Mouse (Mus musculus) CH12.LX (cell line): ENCODE results near the gene Olfr1393. TPM values are rescaled to one million over a fixed set of nuclear protein-coding genes. Genes with fewer than 3 reads are reported as not detected.

ENCODE experiments used
- DNase-seq: peaks from one replicate; pipeline ENCODE4 v3.0.0-alpha.2; 2013; ENCODE audit errors: extremely low read depth
- H3K27ac ChIP-seq: 2 replicates; pipeline ENCODE4 v1.5.1; 2012; ENCODE audit warnings: low read depth, mild to moderate bottlenecking, control low read depth, moderate library complexity; ENCODE audit not compliant: insufficient read depth
- H3K27me3 ChIP-seq: replicated peaks from 2 replicates; pipeline ENCODE3; 2012; ENCODE audit warnings: inconsistent platforms
- H3K36me3 ChIP-seq, 2 experiments: replicated peaks in 1 of 2; 2 replicates each; pipeline versions ENCODE3 to v1.6.1; 2012; ENCODE audit warnings: inconsistent platforms in 1 of 2, low read length in 1 of 2, mild to moderate bottlenecking in 1 of 2, mixed read lengths in 1 of 2, moderate library complexity in 1 of 2; ENCODE audit not compliant: control insufficient read depth in 1 of 2, insufficient read depth in 1 of 2
- H3K4me1 ChIP-seq, 2 experiments: 2 replicates each; pipeline ENCODE4 v1.6.1; 2012; ENCODE audit warnings: inconsistent platforms in 1 of 2, moderate library complexity in 1 of 2; ENCODE audit not compliant: insufficient read depth in 2 of 2, control insufficient read depth in 1 of 2
- H3K4me2 ChIP-seq: 2 replicates; pipeline ENCODE4 v1.6.1; 2012; ENCODE audit warnings: low read depth, mild to moderate bottlenecking, control low read depth; ENCODE audit not compliant: poor library complexity, insufficient read depth, severe bottlenecking
- H3K4me3 ChIP-seq, 3 experiments: fragments of 150-350 bp in 1 of 3; sonication (generic) in 1 of 3; replicated peaks in 1 of 3; 2 replicates each; pipeline versions ENCODE3 to v1.5.1; 2011 to 2012; ENCODE audit warnings: low read depth in 2 of 3, low read length in 2 of 3, mild to moderate bottlenecking in 2 of 3, moderate library complexity in 2 of 3, control low read depth in 1 of 3, improper control_type of control experiment in 1 of 3, inconsistent platforms in 1 of 3, mixed read lengths in 1 of 3; ENCODE audit not compliant: poor library complexity in 1 of 3
- H3K79me2 ChIP-seq: replicated peaks from 2 replicates; pipeline ENCODE4 v1.6.1; 2012; ENCODE audit warnings: mild to moderate bottlenecking, moderate library complexity; ENCODE audit not compliant: control insufficient read depth, poor library complexity, insufficient read depth, severe bottlenecking; ENCODE audit errors: extremely low read depth
- H3K9ac ChIP-seq: 2 replicates; pipeline ENCODE4 v1.6.1; 2012; ENCODE audit warnings: low read depth, mild to moderate bottlenecking, control low read depth, moderate library complexity; ENCODE audit not compliant: insufficient read depth
- H3K9me3 ChIP-seq: replicated peaks from 2 replicates; pipeline ENCODE3; 2012; ENCODE audit warnings: low read length, inconsistent platforms, mixed read lengths
- BHLHE40 ChIP-seq: IDR thresholded peaks from 2 replicates; pipeline ENCODE4 v1.6.1; 2011; ENCODE audit warnings: mild to moderate bottlenecking, low read depth, low read length, improper control_type of control experiment
- CHD1 ChIP-seq: IDR thresholded peaks from 2 replicates; pipeline ENCODE4 v1.6.1; 2012; ENCODE audit warnings: low read depth, low read length, improper control_type of control experiment, inconsistent platforms
- CHD2 ChIP-seq: IDR thresholded peaks from 2 replicates; pipeline ENCODE4 v1.6.1; 2011; ENCODE audit warnings: low read length, improper control_type of control experiment
- CTCF ChIP-seq, 2 experiments: IDR thresholded peaks in 1 of 2; conservative IDR thresholded peaks in 1 of 2; 2 replicates each; pipeline ENCODE4 v1.5.1; 2011 to 2012; ENCODE audit warnings: low read depth in 2 of 2, low read length in 2 of 2, improper control_type of control experiment in 1 of 2, inconsistent platforms in 1 of 2, mild to moderate bottlenecking in 1 of 2, moderate library complexity in 1 of 2
- GABPA ChIP-seq: IDR thresholded peaks from 2 replicates; pipeline ENCODE4 v1.6.1; 2012; ENCODE audit warnings: low read depth, low read length, improper control_type of control experiment, inconsistent platforms; ENCODE audit not compliant: insufficient replicate concordance
- IRF4 ChIP-seq: IDR thresholded peaks from 2 replicates; pipeline ENCODE4 v1.6.1; 2014; ENCODE audit warnings: low read depth, mild to moderate bottlenecking, inconsistent platforms, low read length, improper control_type of control experiment
- JUND ChIP-seq: conservative IDR thresholded peaks from 2 replicates; pipeline ENCODE4 v1.6.1; 2011; ENCODE audit warnings: low read depth, low read length, improper control_type of control experiment
- MAFK ChIP-seq: IDR thresholded peaks from 2 replicates; pipeline ENCODE4 v1.6.1; 2011; ENCODE audit warnings: low read length, improper control_type of control experiment; ENCODE audit not compliant: insufficient replicate concordance
- MXI1 ChIP-seq: IDR thresholded peaks from 2 replicates; pipeline ENCODE4 v1.6.1; 2011; ENCODE audit warnings: mild to moderate bottlenecking, low read depth, low read length, improper control_type of control experiment
- MYC ChIP-seq: IDR thresholded peaks from 2 replicates; pipeline ENCODE4 v1.6.1; 2011; ENCODE audit warnings: low read depth, mild to moderate bottlenecking, improper control_type of control experiment, low read length
- NELFE ChIP-seq: IDR thresholded peaks from 2 replicates; pipeline ENCODE4 v1.6.1; 2011; ENCODE audit warnings: low read depth, low read length, improper control_type of control experiment
- NRF1 ChIP-seq: IDR thresholded peaks from 2 replicates; pipeline ENCODE4 v1.6.1; 2014; ENCODE audit warnings: low read depth, mild to moderate bottlenecking, inconsistent platforms, low read length, improper control_type of control experiment, moderate library complexity
- PAX5 ChIP-seq: IDR thresholded peaks from 2 replicates; pipeline ENCODE4 v1.6.1; 2012; ENCODE audit warnings: low read length, inconsistent platforms, mixed read lengths
- POLR2AphosphoS2 ChIP-seq: IDR thresholded peaks from 2 replicates; pipeline ENCODE4 v1.6.1; 2011; ENCODE audit warnings: low read depth, low read length, improper control_type of control experiment
- SIN3A ChIP-seq: IDR thresholded peaks from 2 replicates; pipeline ENCODE4 v1.6.1; 2012; ENCODE audit warnings: low read length, improper control_type of control experiment, inconsistent platforms
- TCF12 ChIP-seq: IDR thresholded peaks from 2 replicates; pipeline ENCODE4 v1.6.1; 2014; ENCODE audit warnings: low read depth, mild to moderate bottlenecking, inconsistent platforms, low read length, improper control_type of control experiment
- UBTF ChIP-seq: IDR thresholded peaks from 2 replicates; pipeline ENCODE4 v1.6.1; 2012; ENCODE audit warnings: low read depth, mild to moderate bottlenecking, inconsistent platforms, low read length, improper control_type of control experiment, moderate library complexity
- USF1 ChIP-seq: IDR thresholded peaks from 2 replicates; pipeline ENCODE4 v1.6.1; 2014; ENCODE audit warnings: low read depth, mild to moderate bottlenecking, inconsistent platforms, low read length, improper control_type of control experiment
- USF2 ChIP-seq: conservative IDR thresholded peaks from 2 replicates; pipeline ENCODE4 v1.6.1; 2011; ENCODE audit warnings: low read depth, low read length, improper control_type of control experiment
- ZMIZ1 ChIP-seq: IDR thresholded peaks from 2 replicates; pipeline ENCODE4 v1.6.1; 2012; ENCODE audit warnings: low read depth, mild to moderate bottlenecking, inconsistent platforms, low read length, improper control_type of control experiment
- ZNF384 ChIP-seq: IDR thresholded peaks from 2 replicates; pipeline ENCODE4 v1.6.1; 2012; ENCODE audit warnings: low read depth, low read length, improper control_type of control experiment, inconsistent platforms
- dilution Hi-C: fragments of 300-500 bp; cut with MboI; formaldehyde crosslinking; loops from 2 replicates; pipeline ENCODE4 v1.14.3; 2020; ENCODE audit warnings: low sequenced_read_pairs; ENCODE audit not compliant: extremely low pct_unique_long_range_greater_than_20kb, extremely low pct_ligation_motif_present
- in situ Hi-C: fragments of 300-500 bp; cut with MboI; formaldehyde crosslinking; loops from 3 replicates; pipeline ENCODE4 v1.14.3; 2019; ENCODE audit warnings: low sequenced_read_pairs, low pct_ligation_motif_present, low pct_unique_long_range_greater_than_20kb, mixed read lengths
- polyA plus RNA-seq: library from polyadenylated mRNA; unstranded; fragments of >175 nt; gene quantifications from 2 replicates; pipeline ENCODE4 v1.2.1, GENCODE M21; 2012; ENCODE audit warnings: low read depth; ENCODE audit not compliant: insufficient read length
- total RNA-seq, 2 experiments: library from RNA; depleted of rRNA; stranded (reverse); fragments of 300-350 nt in 1 of 2; fragments of >200 nt in 1 of 2; gene quantifications; 2 replicates each; pipeline ENCODE4 v1.2.3; 2012 to 2014

Gene Olfr1393
- total and polyA plus RNA-seq, 3 experiments, result 0.10 TPM; not detected in 2

DNA sequence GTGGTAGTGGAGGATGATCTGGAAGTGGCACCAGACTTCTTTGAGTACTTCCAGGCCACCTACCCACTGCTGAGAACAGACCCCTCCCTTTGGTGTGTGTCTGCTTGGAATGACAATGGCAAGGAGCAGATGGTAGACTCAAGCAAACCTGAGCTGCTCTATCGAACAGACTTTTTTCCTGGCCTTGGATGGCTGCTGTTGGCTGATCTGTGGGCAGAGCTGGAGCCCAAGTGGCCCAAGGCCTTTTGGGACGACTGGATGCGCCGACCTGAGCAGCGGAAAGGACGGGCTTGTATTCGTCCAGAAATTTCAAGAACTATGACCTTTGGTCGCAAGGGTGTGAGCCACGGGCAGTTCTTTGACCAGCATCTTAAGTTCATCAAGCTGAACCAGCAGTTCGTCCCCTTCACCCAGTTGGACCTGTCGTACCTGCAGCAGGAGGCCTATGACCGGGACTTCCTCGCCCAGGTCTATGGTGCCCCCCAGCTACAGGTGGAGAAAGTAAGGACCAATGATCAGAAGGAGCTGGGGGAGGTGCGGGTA, 16.7 kb upstream of the Olfr1393 start:
- Histone ChIP-seq H3K27me3 (no peaks in the 10 kb centered on the region), H3K9me3 (no peaks in the 10 kb centered on the region), H3K27ac (no peak overlapping the region), H3K79me2 (peaks cover 16% of the 10 kb centered on the region), H3K9ac (no peak overlapping the region), H3K4me2 (no peak overlapping the region), H3K36me3 (peaks cover 56 to 88% of the 10 kb centered on the region in 2 experiments), H3K4me3 (no peak overlapping the region)
- dilution Hi-C loops, result no loop called here
- TF ChIP-seq MAFK, result no peak
- no peak for TF ChIP-seq TCF12
- no peak for TF ChIP-seq SIN3A
- TF ChIP-seq USF1, result no peak
- TF ChIP-seq POLR2AphosphoS2, result no peak
- TF ChIP-seq IRF4, result no peak
- TF ChIP-seq PAX5, result no peak
- TF ChIP-seq UBTF, result no peak
- TF ChIP-seq USF2, result no peak
- no peak for TF ChIP-seq GABPA
- TF ChIP-seq NRF1, result no peak
- TF ChIP-seq CTCF (conservative IDR thresholded peaks at IDR 0.05 in 1 of 2, IDR thresholded peaks at IDR 0.05 in 1 of 2; ENCODE audit: low read depth in 2 of 2, low read length in 2 of 2), result no peak
- TF ChIP-seq CHD1, result no peak
- TF ChIP-seq ZMIZ1, result no peak
- TF ChIP-seq CHD2, result no peak
- TF ChIP-seq BHLHE40, result no peak
- TF ChIP-seq ZNF384, result no peak
- TF ChIP-seq NELFE, result no peak
- TF ChIP-seq MYC, result no peak
- TF ChIP-seq, all 38 proteins: peak for 0
- peaks cover 0 to 13% of the 10 kb centered on the region in 2 experiments; a peak in 2 of 4 replicates for H3K4me1 ChIP-seq
- no peak for DNase-seq
- in situ Hi-C loops, result loop anchor here (5.0 to 25.0 kb wide), 3 partner anchors 64 to 477 kb away; partner anchors contain the start of gene Olfr1396

DNA sequence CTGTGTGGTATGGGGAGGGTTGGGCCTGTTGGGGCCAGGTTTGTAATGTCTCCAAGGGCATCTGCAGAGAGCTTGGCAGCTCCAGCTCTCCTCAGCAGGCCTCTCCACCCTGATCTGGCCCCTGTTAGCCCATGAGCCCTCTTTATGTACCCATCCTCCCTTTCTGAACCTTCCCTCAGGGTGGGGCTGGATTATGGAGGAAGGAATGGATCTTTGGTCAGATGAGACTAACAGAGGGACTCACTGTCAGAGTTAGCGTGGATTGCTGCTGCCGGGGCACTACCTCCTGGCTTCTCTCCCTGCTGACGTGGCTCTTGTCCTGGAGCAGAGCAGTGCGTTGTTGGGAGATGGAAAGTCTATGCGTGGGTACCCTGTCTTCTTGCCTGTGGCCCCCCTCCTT, 15.8 kb upstream of the Olfr1393 start:
- Histone ChIP-seq H3K9me3 (no peaks in the 10 kb centered on the region), H3K79me2 (peaks cover 10% of the 10 kb centered on the region), H3K4me3 (no peak overlapping the region), H3K4me2 (no peak overlapping the region), H3K36me3 (peaks cover 59 to 88% of the 10 kb centered on the region in 2 experiments), H3K27me3 (no peaks in the 10 kb centered on the region), H3K4me1 (peaks cover 0 to 5% of the 10 kb centered on the region in 2 experiments; a peak in 1 of 4 replicates), H3K9ac (no peak overlapping the region)
- dilution Hi-C loops (no loop called here), in situ Hi-C loops (loop anchor here (5.0 to 25.0 kb wide), 3 partner anchors 65 to 477 kb away; partner anchors contain the start of gene Olfr1396)
- DNase-seq, result no peak
- TF ChIP-seq MXI1 (no peak), CHD1 (no peak), JUND (no peak)
- TF ChIP-seq, all 38 proteins: peak for 0
- H3K27ac ChIP-seq, result no peak overlapping the region
